Mouse (Mus musculus) adrenal gland, postnatal 36 days (tissue): ENCODE data around the gene Derl3. TPM values are rescaled to one million over a fixed set of nuclear protein-coding genes. Genes with fewer than 3 reads are reported as not detected.
"Not testable (repeated sequence)": the region's sequence is repeated elsewhere in the genome, so short reads cannot be mapped to it uniquely, and the experiment has no call there.

Experiments
- DNase-seq, 2 experiments: peaks; one replicate each; pipeline ENCODE4 v3.0.0; 2021; ENCODE audit warnings: mixed read lengths in 1 of 2
- long read RNA-seq, 2 experiments: library from polyadenylated mRNA; stranded (forward); transcript quantifications; one replicate each; pipeline ENCODE4 v2.0.0; 2021; ENCODE audit warnings: borderline sequencing depth in 2 of 2
- total RNA-seq, 2 experiments: library from RNA; stranded (reverse); gene quantifications; 2 replicates each; pipeline ENCODE4 v1.2.3; 2021

Derl3 gene
- total RNA-seq: 1 to 10 TPM in 1 of 2 experiments, under 1 TPM in 1; 0.93 to 2.8 TPM
- long read RNA-seq, experiment 1: 0 reads
- long read RNA-seq, experiment 2, partial matches to known transcripts: 0 of 1 reads
- long read RNA-seq, experiment 2, other reads (novel, unspliced or antisense): 0 of 1 reads

- peak; percentile 95 for DNase-seq
Measured at GRCm38 (mm10) chr10:75893089-75893750, at the start of gene Derl3. Gene Derl3 (plus strand): TSS chr10:75893413.

- not testable (repeated sequence) for DNase-seq
Measured at GRCm38 (mm10) chr10:75843898-75844297, 49.3 kb upstream of the Derl3 start.

DNA sequence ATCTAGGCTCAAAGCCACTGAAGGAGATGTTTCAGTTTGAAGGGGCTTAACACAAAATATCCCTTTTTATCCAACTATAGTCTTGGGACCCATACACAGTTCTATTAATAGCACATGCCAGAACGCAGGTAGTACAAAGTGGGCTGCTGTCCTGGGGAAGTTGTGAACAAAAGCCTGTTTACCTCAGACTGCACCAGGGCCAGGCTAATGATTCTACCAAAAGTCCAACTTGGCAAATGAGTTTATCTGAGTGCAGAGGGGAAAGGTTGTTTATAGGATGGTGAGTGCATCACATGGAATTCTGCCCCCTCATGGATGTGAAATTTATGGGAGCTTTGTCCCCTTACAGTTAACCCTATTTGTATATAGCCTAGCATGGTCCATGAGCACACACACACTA lies 48.4 kb upstream of the Derl3 start:
- no peak for DNase-seq

DNA sequence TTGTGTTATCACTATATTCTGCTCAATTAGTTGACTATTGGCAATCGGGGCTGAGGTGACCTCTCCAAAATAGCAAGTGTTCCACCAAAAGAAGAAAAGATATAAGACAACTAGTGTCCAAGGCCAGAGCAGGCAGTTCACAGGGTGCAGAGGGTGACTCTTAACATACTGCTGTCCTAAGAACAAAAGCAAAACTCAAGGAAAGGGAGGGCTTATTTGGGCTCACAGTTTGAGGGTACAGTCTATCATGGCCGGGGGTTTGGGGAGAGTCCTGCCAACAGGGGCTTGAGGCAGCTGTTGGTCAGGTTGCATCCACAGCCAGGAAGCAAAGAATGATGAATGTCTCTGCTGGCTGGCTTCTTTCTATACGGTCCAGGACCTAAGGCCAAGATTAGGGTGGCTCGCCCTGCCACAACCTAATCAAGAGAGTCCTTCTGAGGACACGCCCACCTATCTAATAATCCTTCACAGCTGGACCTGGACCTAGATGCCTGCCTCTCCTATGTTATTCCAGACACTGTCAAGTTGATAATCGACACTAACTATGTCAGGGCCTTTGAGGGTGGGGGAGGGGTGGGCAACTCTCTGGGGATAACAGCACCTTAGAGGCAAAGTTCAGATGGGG lies 47.8 kb upstream of the Derl3 start:
- no peak for DNase-seq

DNA sequence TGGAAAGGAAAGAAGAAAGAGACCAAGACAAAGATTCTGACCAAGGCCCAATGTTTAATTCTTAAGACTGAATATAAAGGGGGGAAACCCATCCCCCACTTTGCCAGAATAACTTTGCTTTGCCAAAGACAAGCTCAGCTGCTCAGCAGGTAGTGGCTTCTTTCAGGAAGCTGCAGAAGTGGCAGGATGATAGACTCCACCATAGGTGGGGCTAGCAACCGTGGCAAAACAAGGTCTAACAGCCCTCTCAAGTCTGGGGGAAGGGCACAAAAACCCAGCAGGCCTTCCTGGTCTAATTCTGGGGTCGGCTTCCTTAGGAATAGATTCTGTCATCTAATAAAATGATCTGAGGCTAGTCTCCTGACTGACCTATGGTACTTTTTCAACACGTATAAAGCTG lies 44.8 kb upstream of the Derl3 start:
- no peak for DNase-seq

DNA sequence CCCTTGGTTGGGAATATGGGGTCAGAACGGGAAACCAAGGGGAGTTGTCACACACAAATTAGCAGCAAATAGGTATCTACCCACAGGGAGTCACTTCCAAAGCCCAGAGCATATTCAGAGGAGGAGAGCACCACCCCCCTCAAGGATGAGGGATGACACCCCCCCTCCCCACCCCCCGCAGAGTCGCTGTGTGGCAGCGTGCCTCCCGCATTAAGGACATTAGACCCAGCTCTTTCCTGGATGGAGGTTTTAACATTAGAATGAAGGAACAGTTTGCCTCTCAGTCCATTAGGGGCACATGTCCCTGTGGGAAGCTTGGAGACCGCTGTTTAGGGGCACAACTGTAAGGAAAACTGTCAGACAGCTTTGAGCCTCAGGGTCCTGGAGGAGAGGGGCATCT lies 42.1 kb upstream of the Derl3 start:
- DNase-seq: no peak

DNA sequence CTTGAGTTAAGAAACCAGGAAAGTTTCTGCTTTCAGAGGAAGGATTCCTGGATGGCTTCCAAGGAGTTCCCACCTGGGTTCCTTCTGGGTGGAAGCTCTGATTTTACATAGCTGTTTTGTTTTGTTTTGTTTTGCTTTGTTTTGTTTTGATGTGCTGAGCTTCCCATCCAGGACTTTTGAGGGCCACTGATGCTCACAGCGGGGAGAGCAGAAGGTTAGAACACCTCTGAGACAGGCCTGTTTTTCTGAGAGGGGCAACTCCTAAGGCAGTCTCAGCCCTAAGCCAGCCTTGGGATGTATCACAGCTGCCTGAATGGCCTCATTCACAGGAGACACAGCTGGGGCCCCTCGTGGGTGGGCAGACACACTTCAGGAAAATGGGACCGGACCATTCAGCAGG lies 41.5 kb upstream of the Derl3 start:
- DNase-seq: no peak

- DNase-seq: no peak
Measured at GRCm38 (mm10) chr10:75852539-75853125, 40.6 kb upstream of the Derl3 start.

DNA sequence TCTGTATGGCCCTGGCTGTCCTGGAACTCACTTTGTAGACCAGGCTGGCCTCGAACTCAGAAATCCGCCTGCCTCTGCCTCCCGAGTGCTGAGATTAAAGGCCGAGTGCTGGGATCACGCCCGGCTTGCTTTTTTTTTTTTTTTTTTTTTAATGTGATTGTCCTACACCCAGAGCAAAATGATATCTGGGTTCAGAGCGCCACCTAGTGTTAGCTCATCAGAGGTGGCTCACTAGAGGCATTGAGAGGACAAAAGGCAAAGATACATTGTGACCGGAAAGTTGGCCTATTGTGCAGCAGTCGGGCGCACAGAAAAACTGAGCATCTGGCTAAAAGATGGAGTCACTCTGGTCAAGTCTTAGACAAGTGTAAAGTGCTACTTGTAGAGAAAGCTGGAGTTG lies 39.8 kb upstream of the Derl3 start:
- DNase-seq: peak; percentile 85 to 90

DNA sequence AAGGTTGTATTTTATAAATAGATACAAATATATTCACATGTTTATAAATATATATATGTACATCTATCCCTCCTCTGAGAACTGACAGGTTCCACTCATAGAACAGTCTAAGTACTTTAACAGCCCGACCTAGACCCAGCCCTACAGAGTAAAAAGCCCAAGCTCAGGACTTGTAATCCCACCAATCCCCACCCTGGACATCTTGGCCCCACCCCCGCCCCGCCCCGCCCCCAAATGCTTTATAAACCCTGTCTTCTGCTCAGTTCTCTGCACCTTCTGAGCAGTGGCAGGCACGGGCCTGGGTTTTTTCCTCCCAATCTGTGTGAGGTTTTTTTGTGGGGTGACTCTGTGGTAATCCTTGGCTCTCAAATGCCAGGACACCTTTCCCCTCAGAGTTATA lies 39.1 kb upstream of the Derl3 start:
- DNase-seq: no peak

DNA sequence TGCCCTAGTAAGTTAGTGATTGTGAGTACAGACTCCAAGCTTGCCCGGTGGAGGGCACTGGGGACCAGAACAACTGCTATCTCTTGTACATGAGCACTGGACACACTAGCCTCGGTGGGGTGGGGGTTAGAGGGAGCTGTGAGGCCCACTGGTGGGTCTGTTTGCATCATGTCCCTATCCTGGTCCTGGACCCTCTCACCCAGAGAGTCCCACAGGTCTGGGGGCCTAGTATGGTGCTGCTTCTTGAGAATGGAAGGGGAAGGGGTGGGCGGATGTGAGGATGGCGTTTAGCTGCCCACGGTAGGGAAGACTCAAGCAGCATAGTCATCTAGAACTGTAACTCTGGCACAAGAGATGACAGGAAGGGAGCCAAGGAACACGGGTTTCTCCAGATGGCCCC lies 38.4 kb upstream of the Derl3 start:
- no peak for DNase-seq

- DNase-seq: no peak
Measured at GRCm38 (mm10) chr10:75855416-75855981, 37.7 kb upstream of the Derl3 start.

GRCm38 (mm10) chr10:75856155-75856907 lies 36.9 kb upstream of the Derl3 start:
- no peak for DNase-seq

- no peak for DNase-seq
Measured at GRCm38 (mm10) chr10:75856976-75857375, 36.2 kb upstream of the Derl3 start.

DNA sequence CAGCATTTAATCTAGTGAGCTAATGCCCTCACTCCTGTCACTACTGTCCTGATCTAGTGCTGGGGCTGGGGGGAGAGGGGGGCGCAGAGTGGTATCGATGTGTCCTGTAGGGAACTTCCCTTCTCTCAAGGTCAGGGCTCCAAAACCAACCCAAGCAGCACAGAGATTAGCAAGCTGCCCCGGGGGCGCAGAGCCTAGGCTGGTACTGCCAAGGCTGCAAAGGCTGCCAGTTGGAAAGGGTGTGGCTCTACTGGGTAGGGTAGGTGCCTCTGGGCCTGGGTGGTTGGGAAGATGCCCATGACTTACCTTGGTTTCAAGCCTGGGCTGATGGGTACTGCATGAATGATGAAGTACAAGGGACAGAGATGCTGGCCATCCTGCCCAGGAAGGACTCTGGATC lies 35.6 kb upstream of the Derl3 start:
- no peak for DNase-seq

DNA sequence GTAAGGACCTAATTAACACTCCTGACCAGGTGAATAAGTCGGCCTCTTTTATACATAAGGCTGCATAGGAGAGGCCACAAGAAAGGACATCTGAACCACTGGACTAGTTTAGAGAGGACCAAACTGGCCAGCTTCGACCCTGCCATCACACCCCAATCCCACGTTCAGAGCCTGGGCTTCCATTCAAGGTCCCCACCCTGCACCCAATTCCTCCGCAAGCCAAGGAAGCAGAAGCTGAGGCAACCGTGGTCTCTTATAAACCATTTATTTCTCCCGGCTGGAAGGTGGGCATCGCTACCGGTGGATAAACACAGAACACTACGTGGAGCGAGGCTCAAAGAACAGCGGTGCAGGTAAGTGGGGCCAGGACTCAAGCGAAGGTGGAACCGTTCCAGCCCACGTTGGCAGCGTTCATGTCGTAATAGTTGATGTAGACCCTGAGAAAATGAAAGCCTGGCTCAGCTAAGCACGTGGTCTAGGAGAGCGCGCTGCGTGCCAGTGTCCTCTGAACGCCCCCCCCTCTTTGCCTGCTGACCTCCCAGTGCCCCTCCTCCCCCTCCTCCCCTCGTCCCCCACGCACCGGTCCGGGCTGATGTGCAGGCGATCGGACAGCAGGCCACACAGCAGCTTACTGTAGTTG lies 34.0 kb upstream of the Derl3 start:
- DNase-seq: peak; percentile 35 to 38

GRCm38 (mm10) chr10:75859786-75860470 lies 33.3 kb upstream of the Derl3 start, which contains the start of gene Mif:
Gene Mif (minus strand): TSS chr10:75860240.
- peak; percentile 92 for DNase-seq

DNA sequence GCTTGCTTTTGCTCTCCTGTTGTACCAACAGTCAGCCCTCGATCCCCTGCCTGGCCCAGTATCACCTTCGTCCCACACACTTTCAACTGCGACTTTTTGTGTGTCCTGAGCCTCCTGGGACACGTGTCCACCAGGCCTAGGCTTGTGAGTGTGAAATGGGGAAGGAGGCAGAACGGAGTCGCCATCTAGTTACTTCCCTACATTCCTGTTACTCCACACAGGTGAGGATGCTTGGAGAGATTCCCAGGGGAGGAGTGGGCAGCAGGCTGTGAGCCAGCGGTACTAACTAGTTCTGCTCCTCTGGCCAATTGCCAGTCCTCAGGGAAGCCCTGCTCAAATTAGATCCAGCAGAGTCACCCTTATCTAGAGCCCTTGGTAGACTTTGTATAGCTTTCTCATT lies 32.5 kb upstream of the Derl3 start:
- DNase-seq: no peak

- DNase-seq: no peak
Measured at GRCm38 (mm10) chr10:75861587-75861986, 31.6 kb upstream of the Derl3 start.

DNA sequence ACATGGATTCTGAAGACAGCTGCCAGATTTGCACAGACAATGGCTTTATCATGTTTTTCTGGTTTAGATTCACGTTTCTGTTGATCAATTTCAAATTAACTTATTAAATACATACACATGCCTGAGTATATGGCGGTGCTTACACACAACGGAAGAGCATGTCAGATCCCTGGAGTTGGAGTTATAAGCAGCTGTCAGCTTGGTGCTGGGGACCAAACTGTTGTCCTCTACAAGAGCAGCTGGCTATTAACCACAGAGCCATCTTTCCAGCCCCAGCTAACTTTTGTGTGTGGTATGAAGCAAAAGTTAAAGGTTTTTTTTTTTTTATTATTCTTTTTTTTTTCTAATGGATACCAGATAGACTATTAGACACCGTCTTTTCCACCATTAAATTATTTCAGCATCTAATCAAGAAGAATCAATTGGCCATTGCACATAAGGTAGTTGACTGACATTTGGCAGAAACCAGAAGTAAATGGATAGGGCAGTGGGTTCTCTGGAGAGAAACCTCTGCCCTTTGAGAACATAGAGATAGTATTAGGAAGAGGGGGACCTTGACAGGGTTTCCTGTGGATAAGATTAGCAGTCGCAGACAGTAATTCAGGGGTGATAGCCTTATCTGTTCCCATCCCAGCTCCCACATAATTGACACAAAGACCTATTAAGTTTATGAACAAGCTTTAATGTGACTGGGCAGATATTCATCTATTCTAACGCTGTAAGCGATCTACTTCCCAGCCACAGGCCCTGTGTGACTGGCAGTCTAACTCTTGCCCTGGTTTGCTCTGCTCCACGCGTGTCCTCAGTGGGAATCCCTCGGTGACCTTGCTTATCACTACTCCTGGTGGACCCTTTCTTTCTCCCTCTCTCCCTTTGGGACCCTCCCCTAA lies 20.9 kb upstream of the Derl3 start:
- no peak for DNase-seq
